Mouse (Mus musculus) ES-Bruce4 (cell line): Measurements from ENCODE around the gene Brk1. TPM values are rescaled to one million over a fixed set of nuclear protein-coding genes. Genes with fewer than 3 reads are reported as not detected.

ENCODE experiments used
- H3K27ac ChIP-seq: 2 replicates; pipeline ENCODE4 v1.5.1; 2012; ENCODE audit warnings: low read length, inconsistent platforms; ENCODE audit not compliant: insufficient read depth
- H3K27me3 ChIP-seq: 2 replicates; pipeline ENCODE4 v1.6.1; 2012; ENCODE audit warnings: mild to moderate bottlenecking, low read length, inconsistent platforms; ENCODE audit not compliant: control insufficient read depth, poor library complexity, insufficient read depth, severe bottlenecking
- H3K36me3 ChIP-seq: 2 replicates; pipeline ENCODE4 v1.6.1; 2012; ENCODE audit warnings: inconsistent platforms, mild to moderate bottlenecking, low read length, moderate library complexity; ENCODE audit not compliant: control insufficient read depth, poor library complexity, insufficient read depth, severe bottlenecking
- H3K4me1 ChIP-seq: one replicate; pipeline ENCODE4 v1.8.1; 2011; ENCODE audit warnings: low read length; ENCODE audit not compliant: control insufficient read depth, insufficient read depth
- H3K4me3 ChIP-seq: 2 replicates; pipeline ENCODE4 v1.5.1; 2011; ENCODE audit warnings: low read depth, mild to moderate bottlenecking, low read length
- H3K9ac ChIP-seq: 2 replicates; pipeline ENCODE4 v1.6.1; 2012; ENCODE audit warnings: low read depth, mild to moderate bottlenecking, inconsistent platforms; ENCODE audit not compliant: poor library complexity, severe bottlenecking
- H3K9me3 ChIP-seq: replicated peaks from 2 replicates; pipeline ENCODE4 v1.6.1; 2012; ENCODE audit warnings: mild to moderate bottlenecking, low read length, inconsistent platforms; ENCODE audit not compliant: control insufficient read depth, poor library complexity, insufficient read depth, severe bottlenecking
- CTCF ChIP-seq: IDR thresholded peaks from one replicate; pipeline ENCODE4 v1.8.1; 2011; ENCODE audit warnings: low read depth, low read length
- EP300 ChIP-seq: IDR thresholded peaks from 2 replicates; pipeline ENCODE4 v1.6.1; 2011; ENCODE audit warnings: low read depth, low read length; ENCODE audit not compliant: insufficient read depth
- POLR2A ChIP-seq: IDR thresholded peaks from one replicate; pipeline ENCODE4 v1.8.1; 2011; ENCODE audit warnings: low read length; ENCODE audit not compliant: insufficient read depth
- polyA plus RNA-seq: library from polyadenylated mRNA; stranded (reverse); fragments of >200 nt; gene quantifications from 2 replicates; pipeline ENCODE4 v1.2.4, GENCODE M21; 2011; ENCODE audit warnings: low read depth; ENCODE audit not compliant: missing spikeins, insufficient read depth, insufficient read length

The Brk1 gene
- polyA plus RNA-seq, 1 experiment: 96.3 TPM

DNA sequence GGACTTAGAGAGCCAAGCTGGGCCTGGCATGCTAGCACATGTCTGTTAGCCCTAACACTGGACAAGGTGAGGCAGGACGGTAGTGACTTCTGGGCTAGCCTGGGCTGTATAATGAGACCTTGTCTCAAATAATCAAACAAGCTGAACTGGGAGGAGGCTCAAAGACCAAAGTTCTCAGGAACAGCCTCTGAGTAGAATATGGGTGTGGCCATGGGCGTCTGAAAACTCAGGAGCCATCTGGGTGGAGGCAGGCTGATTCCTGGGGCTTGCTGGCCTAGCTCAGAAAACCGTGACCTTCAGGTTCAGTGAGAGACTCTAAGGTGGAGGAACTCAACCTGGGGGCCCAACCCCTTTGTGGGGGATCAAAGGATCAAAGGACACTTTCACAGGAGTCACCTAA lies 47.1 kb downstream of the Brk1 start:
- Histone ChIP-seq H3K36me3 (no peaks in the 10 kb centered on the region), H3K27me3 (no peaks in the 10 kb centered on the region), H3K9me3 (no peaks in the 10 kb centered on the region), H3K27ac (peak overlapping the region; percentile 35), H3K4me1 (peaks cover 6% of the 10 kb centered on the region), H3K4me3 (no peak overlapping the region), H3K9ac (no peak overlapping the region)
- TF ChIP-seq POLR2A: no peak
- TF ChIP-seq CTCF: no peak
- TF ChIP-seq EP300: no peak

DNA sequence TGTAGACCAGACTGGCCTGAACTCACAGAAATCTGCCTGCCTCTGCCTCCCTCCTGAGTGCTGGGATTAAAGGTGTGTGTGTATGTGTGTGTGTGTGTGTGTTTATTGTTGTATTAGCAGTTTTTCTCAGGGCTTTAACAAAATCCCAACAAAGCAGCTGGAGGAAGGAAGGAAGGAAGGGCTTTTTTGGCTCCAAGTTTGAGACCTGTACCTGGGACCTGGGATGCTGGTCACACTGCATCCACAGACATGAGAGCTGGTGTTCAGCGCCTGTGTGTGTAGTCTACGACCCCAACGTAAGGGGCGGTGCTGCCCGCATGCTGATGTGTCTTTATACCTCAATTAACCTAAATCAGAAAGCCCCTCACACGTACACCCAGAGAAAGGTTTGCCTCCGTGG lies 49.0 kb downstream of the Brk1 start:
- Histone ChIP-seq H3K9me3 (no peaks in the 10 kb centered on the region), H3K27ac (no peak overlapping the region), H3K4me1 (peaks cover 9% of the 10 kb centered on the region), H3K27me3 (no peaks in the 10 kb centered on the region), H3K9ac (no peak overlapping the region), H3K36me3 (no peaks in the 10 kb centered on the region), H3K4me3 (no peak overlapping the region)
- TF ChIP-seq EP300: no peak
- no peak for TF ChIP-seq CTCF
- TF ChIP-seq POLR2A: no peak

DNA sequence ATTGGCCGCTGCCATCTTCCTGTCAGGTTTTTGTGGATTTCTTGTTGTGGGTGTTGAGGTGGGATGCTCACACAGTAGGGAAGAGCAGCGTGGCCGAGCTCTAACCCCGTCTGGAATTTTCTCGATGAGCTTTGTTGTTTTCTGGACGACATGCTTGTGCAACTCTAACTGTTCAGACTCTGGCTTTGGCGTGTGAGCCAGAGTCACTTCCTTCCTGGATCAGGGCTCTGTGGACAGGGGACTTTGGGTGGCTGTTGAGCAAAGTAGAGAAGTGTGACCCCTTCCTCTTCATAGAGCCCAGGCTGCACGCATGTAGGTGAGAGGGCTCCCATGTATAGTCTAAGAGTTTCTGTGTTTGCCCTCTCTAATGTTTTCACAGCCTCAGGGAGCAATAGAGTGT lies 49.5 kb downstream of the Brk1 start:
- Histone ChIP-seq H3K4me3 (no peak overlapping the region), H3K9ac (no peak overlapping the region), H3K36me3 (no peaks in the 10 kb centered on the region), H3K27ac (no peak overlapping the region), H3K4me1 (peaks cover 9% of the 10 kb centered on the region), H3K27me3 (no peaks in the 10 kb centered on the region), H3K9me3 (no peaks in the 10 kb centered on the region)
- no peak for TF ChIP-seq EP300
- no peak for TF ChIP-seq CTCF
- no peak for TF ChIP-seq POLR2A

- no peak for TF ChIP-seq POLR2A
- TF ChIP-seq CTCF: no peak
- TF ChIP-seq EP300: no peak
- Histone ChIP-seq H3K9me3 (no peaks in the 10 kb centered on the region), H3K36me3 (no peaks in the 10 kb centered on the region), H3K9ac (no peak overlapping the region), H3K4me3 (no peak overlapping the region), H3K4me1 (peaks cover 9% of the 10 kb centered on the region), H3K27ac (no peak overlapping the region), H3K27me3 (no peaks in the 10 kb centered on the region)
These were observed 50.3 kb downstream of the Brk1 start for GRCm38 (mm10) chr6:113654753-113655397.

DNA sequence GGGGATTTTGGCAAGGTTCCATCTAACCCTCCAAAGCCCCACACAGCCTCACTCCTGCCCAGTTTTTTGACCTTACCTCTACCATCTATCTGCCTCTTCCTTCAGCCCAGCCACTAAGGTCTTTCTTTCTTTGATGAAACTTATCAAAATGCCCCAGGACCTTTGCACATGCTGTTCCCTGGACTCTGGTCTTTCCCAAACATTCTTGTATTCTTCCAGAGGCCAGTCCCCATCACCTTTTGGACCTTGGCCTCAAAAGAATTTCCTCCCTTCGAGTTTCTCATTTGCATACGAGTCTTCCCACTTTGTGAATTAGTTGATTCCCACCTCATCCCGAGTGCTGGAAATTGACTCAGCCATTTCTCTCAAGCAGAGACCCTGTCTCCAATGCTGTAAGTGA lies 50.9 kb downstream of the Brk1 start:
- Histone ChIP-seq H3K4me3 (no peak overlapping the region), H3K27me3 (no peaks in the 10 kb centered on the region), H3K9ac (no peak overlapping the region), H3K4me1 (peaks cover 9% of the 10 kb centered on the region), H3K27ac (no peak overlapping the region), H3K36me3 (no peaks in the 10 kb centered on the region), H3K9me3 (no peaks in the 10 kb centered on the region)
- TF ChIP-seq CTCF (no peak), EP300 (no peak), POLR2A (no peak)

- H3K27me3 ChIP-seq: no peaks in the 10 kb centered on the region
- no peaks in the 10 kb centered on the region for H3K9me3 ChIP-seq
- H3K9ac ChIP-seq: no peak overlapping the region
- H3K4me1 ChIP-seq: peaks cover 8% of the 10 kb centered on the region
- no peak overlapping the region for H3K4me3 ChIP-seq
- no peak overlapping the region for H3K27ac ChIP-seq
- TF ChIP-seq CTCF: no peak
- no peaks in the 10 kb centered on the region for H3K36me3 ChIP-seq
These were observed 52.3 kb downstream of the Brk1 start for GRCm38 (mm10) chr6:113656847-113657246.
